Mouse (Mus musculus) hindbrain, embryonic 11.5 days (tissue): ENCODE measurements at regions not wholly inside any gene's neighbourhood (a gene's known extent, or its start where the extent isn't known, plus 50 kb on each side); places are given as distances from the start of the nearest gene placed in this dataset.

Source experiments
- ATAC-seq: fragments of 200-750 bp; cut with Nextera tagmentation; 2 replicates; pipeline ENCODE4 v1.8.0; 2017; ENCODE audit warnings: mild to moderate bottlenecking, moderate TSS enrichment, moderate library complexity; ENCODE audit not compliant: low FRiP score
- DNase-seq: peaks from one replicate; pipeline ENCODE4 v3.0.0-alpha.2; 2015; ENCODE audit warnings: low spot score
- H3K27ac ChIP-seq: fragments of 300-500 bp; sonication (generic); 2 replicates; pipeline ENCODE4 v1.5.1; 2014; ENCODE audit warnings: mild to moderate bottlenecking, low read depth, low read length
- H3K27me3 ChIP-seq: fragments of 300-500 bp; sonication (generic); 2 replicates; pipeline ENCODE4 v1.6.1; 2014; ENCODE audit warnings: mild to moderate bottlenecking, low read length, moderate library complexity, mixed read lengths; ENCODE audit not compliant: control insufficient read depth, insufficient read depth
- H3K36me3 ChIP-seq: fragments of 300-500 bp; sonication (generic); 2 replicates; pipeline ENCODE4 v1.6.1; 2014; ENCODE audit warnings: mild to moderate bottlenecking, low read length, moderate library complexity, mixed read lengths; ENCODE audit not compliant: control insufficient read depth, insufficient read depth
- H3K4me1 ChIP-seq: fragments of 300-500 bp; sonication (generic); replicated peaks from 2 replicates; pipeline ENCODE4 v1.6.1; 2014; ENCODE audit warnings: low read length, mixed read lengths; ENCODE audit not compliant: control insufficient read depth, insufficient read depth
- H3K4me2 ChIP-seq: fragments of 300-500 bp; sonication (generic); replicated peaks from 2 replicates; pipeline ENCODE4 v1.6.1; 2014; ENCODE audit warnings: mild to moderate bottlenecking, low read depth, low read length
- H3K4me3 ChIP-seq: fragments of 300-500 bp; sonication (generic); 2 replicates; pipeline ENCODE4 v1.5.1; 2014; ENCODE audit warnings: low read depth, low read length
- H3K9ac ChIP-seq: fragments of 300-500 bp; sonication (generic); 2 replicates; pipeline ENCODE4 v1.6.1; 2014; ENCODE audit warnings: low read depth, low read length
- H3K9me3 ChIP-seq: fragments of 300-500 bp; sonication (generic); 2 replicates; pipeline ENCODE4 v1.6.1; 2016; ENCODE audit warnings: low read length; ENCODE audit not compliant: control insufficient read depth
- WGBS: fragments of 180-500 bp; shearing (Covaris S2); extraction: QIAGEN DNeasy Blood & Tissue Kit; methylation state at CpG from one replicate; pipeline ENCODE4 v1.1.7; 2014; 5-methylcytosine and 5-hydroxymethylcytosine counted together

DNA sequence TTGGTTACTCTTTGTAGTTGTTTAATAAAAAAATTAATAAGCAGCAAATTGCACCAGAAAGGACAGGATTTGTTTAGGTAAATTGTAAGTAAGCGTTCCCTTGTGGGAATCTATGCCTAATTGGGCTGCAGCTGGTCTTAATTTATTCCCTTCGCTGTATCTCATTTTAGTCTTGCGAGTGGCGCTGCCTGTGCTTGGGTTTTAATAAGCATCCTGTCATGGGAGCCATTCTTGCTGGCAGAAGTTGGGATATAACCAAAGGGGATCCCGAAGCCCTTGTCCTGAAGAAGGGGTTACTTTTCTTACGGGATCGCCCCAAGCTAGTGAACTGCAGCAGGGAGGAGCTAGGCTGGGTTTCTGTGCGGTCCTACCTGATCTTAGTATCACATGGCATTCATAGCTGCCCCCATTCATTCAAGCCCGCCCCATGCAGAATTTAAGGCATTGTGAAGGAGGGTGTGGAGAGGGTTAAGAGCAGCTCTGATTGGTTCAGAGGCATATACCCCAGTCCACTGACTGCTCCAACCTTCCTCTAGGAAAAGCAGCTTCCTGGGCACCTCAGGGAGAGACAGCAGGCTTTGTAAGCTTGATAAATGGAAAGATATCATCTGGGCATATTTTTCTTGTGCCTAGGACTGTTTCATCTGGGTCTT, 96.4 kb upstream of the Tmem260 start:
- Histone ChIP-seq H3K36me3 (no peaks in the 10 kb centered on the region), H3K27ac (no peak overlapping the region), H3K4me3 (no peak overlapping the region), H3K9ac (no peak overlapping the region), H3K4me2 (no peak overlapping the region), H3K9me3 (no peaks in the 10 kb centered on the region), H3K4me1 (0 out of 2 replicates have a peak, but pooled peaks cover 2% of the 10 kb centered on the region), H3K27me3 (no peaks in the 10 kb centered on the region)
- no peak for DNase-seq
- WGBS: 67% methylated on average over 9 of the region's 9 CpGs
- no peak for ATAC-seq

DNA sequence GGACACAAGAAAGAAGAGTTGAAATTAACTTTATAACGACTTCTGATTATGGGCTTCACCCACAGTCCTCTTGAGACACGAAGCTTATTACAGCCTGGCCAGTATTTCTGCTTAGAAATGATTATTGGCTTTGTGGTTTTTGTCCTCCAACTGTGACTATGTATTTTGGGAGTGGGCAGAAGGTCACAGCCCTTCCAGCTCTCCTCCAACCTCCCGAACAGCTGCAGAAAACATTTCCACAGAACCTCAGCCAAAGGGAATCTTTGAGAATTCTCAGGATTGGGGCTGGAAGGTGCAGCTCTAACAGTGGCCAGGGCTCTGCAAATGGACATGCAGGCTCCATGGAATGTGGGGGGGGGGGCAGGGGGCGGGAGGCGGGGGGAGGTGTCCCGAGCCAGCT, 94.3 kb upstream of the Tmem260 start:
- DNase-seq (no peak), ATAC-seq (no peak)
- no peaks in the 10 kb centered on the region for H3K36me3 ChIP-seq
- 65% methylated on average over 6 of the region's 6 CpGs for WGBS
- H3K9ac ChIP-seq: no peak overlapping the region
- H3K4me3 ChIP-seq: no peak overlapping the region
- no peaks in the 10 kb centered on the region for H3K27me3 ChIP-seq
- no peak overlapping the region for H3K4me2 ChIP-seq
- H3K27ac ChIP-seq: no peak overlapping the region
- H3K4me1 ChIP-seq: 0 out of 2 replicates have a peak, but pooled peaks cover 2% of the 10 kb centered on the region
- no peaks in the 10 kb centered on the region for H3K9me3 ChIP-seq

DNA sequence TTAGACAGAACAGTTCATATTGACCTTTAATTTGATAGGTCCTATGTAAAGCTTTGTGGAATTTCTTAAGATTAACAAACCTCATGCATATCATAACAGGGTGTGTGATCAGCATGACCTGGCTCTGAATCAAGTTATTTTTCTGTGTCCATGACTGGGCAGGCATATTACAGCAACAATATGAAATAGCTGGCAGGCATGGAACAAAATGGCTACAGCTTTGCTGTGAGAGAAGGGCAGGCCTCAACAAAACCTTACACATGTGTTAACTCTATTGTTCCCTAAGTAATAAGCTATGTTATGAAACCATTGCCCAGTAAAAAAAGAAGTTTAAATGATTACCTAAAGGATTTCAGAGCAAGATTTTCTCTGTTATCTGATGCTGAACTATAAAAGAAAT, 93.1 kb upstream of the Tmem260 start:
- Histone ChIP-seq H3K9me3 (no peaks in the 10 kb centered on the region), H3K27me3 (no peaks in the 10 kb centered on the region), H3K4me3 (no peak overlapping the region), H3K9ac (no peak overlapping the region), H3K27ac (no peak overlapping the region), H3K4me1 (0 out of 2 replicates have a peak, but pooled peaks cover 2% of the 10 kb centered on the region), H3K36me3 (no peaks in the 10 kb centered on the region), H3K4me2 (no peak overlapping the region)
- ATAC-seq: no peak
- no peak for DNase-seq

DNA sequence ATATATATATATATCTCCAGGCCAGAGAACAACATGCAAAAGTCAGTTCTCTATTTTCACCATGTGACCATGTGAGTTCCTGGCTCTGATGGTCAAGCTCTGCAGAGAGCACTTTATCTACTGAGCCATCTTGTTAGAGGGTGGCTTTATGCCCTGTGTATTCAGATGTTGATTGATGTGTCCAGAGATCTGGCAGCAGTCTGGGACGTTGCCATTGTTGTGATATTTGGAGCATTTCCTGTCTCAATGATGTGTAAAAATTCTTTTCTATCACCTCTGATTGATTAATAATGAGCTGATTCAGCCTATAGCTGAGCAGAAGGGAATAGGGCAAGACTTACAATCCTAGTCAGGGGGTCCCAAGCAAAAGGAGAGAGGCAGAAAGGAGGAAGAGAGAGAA, 91.7 kb upstream of the Tmem260 start:
- WGBS: 29% methylated on average over 1 of the region's 1 CpGs
- DNase-seq (no peak), ATAC-seq (no peak)
- Histone ChIP-seq H3K27me3 (no peaks in the 10 kb centered on the region), H3K9me3 (no peaks in the 10 kb centered on the region), H3K4me2 (no peak overlapping the region), H3K4me1 (0 out of 2 replicates have a peak, but pooled peaks cover 2% of the 10 kb centered on the region), H3K4me3 (no peak overlapping the region), H3K9ac (no peak overlapping the region), H3K27ac (no peak overlapping the region), H3K36me3 (no peaks in the 10 kb centered on the region)

DNA sequence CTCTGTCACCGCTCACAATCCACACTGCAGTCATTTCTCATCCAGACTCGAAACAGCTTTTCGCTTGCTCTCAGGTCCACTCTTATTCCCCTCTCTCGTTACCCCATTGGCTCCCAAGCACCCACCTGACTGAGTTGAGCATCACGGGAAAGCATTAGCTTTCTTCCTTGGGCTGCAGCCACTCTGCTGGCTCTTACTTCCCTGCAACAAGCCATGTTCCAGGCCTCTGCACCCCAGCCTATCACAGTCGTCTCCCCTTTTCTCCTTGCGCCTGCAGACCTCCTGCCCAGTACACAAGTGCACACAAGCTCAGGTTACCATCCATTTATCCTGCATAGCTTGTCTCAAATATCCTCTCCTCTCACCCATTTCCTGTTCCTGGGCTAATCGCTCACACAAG, 88.5 kb upstream of the Tmem260 start:
- Histone ChIP-seq H3K27ac (no peak overlapping the region), H3K4me3 (no peak overlapping the region), H3K4me2 (no peak overlapping the region), H3K4me1 (no peaks in the 10 kb centered on the region), H3K9ac (no peak overlapping the region), H3K9me3 (no peaks in the 10 kb centered on the region), H3K36me3 (no peaks in the 10 kb centered on the region), H3K27me3 (no peaks in the 10 kb centered on the region)
- no peak for DNase-seq
- ATAC-seq: no peak
- WGBS: 66% methylated on average over 8 of the region's 8 CpGs

DNA sequence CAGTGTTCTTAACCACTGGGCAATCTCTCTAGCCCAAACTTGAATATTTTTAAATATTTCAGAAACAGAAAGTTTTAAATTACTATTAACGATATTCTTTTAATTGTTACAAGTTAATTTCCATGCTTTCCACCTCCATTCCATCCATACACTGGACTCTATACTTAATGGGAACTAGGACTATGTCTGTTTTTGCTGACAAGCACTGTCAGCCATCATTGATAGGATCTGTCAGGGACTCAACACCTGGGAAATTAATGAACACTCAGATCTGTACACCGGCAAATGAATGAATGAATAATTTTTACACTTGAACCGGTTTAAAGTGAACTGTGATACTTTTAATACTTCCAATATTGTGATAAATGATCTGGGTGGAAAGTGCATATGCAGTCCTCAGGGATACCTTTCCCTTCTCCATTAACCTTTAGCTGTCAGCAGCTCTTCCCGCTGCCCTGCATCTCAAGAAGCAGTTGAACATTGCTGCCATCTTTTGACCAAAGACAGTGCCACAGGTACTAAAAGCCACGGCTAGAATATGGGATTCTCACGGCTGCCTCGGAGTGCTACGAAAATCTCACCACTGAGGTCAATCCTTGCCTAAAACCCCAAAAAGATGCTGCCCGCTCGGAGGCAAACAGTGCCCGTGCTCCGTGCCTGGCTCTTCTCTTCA, 87.3 kb upstream of the Tmem260 start:
- Histone ChIP-seq H3K9ac (no peak overlapping the region), H3K4me2 (no peak overlapping the region), H3K27ac (no peak overlapping the region), H3K4me1 (no peaks in the 10 kb centered on the region), H3K27me3 (no peaks in the 10 kb centered on the region), H3K9me3 (no peaks in the 10 kb centered on the region), H3K36me3 (no peaks in the 10 kb centered on the region), H3K4me3 (no peak overlapping the region)
- DNase-seq (peak; percentile 55), ATAC-seq (no peak)
- WGBS: 52% methylated on average over 12 of the region's 12 CpGs

DNA sequence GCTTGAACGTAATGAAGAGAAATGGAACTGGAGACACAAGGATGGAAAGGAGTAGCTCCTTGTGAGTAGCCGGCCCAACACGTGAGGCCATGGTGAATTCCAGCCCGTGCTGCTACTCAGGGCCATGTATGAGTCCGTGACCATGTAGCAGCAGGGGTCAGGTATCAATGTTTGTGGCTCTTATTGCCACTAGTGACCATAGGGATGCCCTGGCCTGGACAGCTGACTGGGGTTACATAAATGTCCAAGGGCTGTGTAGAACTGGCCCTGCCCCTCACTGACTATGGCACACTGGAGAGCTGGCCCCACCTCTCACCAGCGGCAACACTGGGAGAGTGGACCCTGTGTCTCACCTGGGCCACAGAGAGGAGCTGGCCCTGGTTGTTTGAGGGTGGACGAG, 84.1 kb upstream of the Tmem260 start:
- no peak overlapping the region for H3K27ac ChIP-seq
- no peak overlapping the region for H3K4me3 ChIP-seq
- H3K9ac ChIP-seq: no peak overlapping the region
- H3K36me3 ChIP-seq: no peaks in the 10 kb centered on the region
- DNase-seq: no peak
- H3K4me1 ChIP-seq: no peaks in the 10 kb centered on the region
- ATAC-seq: no peak
- 95% methylated on average over 6 of the region's 7 CpGs for WGBS
- H3K27me3 ChIP-seq: no peaks in the 10 kb centered on the region
- H3K9me3 ChIP-seq: no peaks in the 10 kb centered on the region
- no peak overlapping the region for H3K4me2 ChIP-seq

DNA sequence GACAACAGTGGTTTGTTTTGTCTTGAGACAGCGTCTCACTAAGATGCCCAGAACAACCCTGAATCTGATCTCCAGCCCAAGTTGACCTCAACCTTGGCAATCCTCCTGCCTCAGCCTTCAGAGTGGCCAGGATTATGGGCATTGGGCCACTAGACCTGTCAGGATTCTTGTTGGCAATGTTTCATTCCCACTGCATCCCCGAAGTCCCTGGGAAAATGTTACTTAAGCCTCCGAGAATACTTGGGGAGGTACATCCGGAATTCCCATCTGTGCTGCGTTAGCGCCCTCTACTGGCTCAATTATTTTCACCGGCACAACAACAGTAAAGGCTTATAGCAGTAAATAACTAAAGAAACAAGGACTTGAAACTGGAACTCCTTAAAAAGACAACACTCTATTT, 78.9 kb upstream of the Tmem260 start:
- Histone ChIP-seq H3K4me2 (no peak overlapping the region), H3K36me3 (no peaks in the 10 kb centered on the region), H3K9me3 (no peaks in the 10 kb centered on the region), H3K4me3 (no peak overlapping the region), H3K27ac (no peak overlapping the region), H3K9ac (no peak overlapping the region), H3K27me3 (no peaks in the 10 kb centered on the region), H3K4me1 (no peaks in the 10 kb centered on the region)
- ATAC-seq: no peak
- peak; percentile 86 for DNase-seq
- WGBS: 19% methylated on average over 7 of the region's 7 CpGs

DNA sequence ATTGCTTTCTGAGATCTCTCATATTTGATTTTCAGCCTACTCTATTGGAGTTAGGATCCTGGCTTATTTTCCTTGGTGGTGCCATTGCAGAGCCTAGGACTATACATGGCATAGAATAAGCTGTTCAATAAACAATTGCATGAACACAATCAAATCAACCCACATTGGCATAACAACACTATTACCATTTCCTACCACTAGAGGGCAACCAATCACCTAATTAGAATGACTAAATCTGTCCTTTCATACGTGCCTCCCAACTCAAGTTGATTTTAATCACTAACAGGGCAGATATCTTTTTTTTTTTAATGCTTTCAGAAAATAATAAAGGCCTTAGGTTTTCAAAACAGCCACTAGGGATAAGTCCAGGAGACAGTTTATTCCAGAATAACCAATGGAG, 75.6 kb upstream of the Tmem260 start:
- Histone ChIP-seq H3K9ac (no peak overlapping the region), H3K27me3 (no peaks in the 10 kb centered on the region), H3K4me2 (no peak overlapping the region), H3K9me3 (no peaks in the 10 kb centered on the region), H3K27ac (no peak overlapping the region), H3K36me3 (no peaks in the 10 kb centered on the region), H3K4me3 (no peak overlapping the region), H3K4me1 (no peaks in the 10 kb centered on the region)
- ATAC-seq (no peak), DNase-seq (peak; percentile 73)
- 3% methylated on average over 1 of the region's 1 CpGs for WGBS
